Mouse (Mus musculus): ENCODE measurements around the gene Stra6.

GRCm38 (mm10) chr9:58150733-58151361 is 87.3 kb downstream of the Stra6 start:
- TF ChIP-seq ZC3H11A (IDR thresholded peaks at IDR 0.05; ENCODE audit: borderline replicate concordance, low read depth, low read length) (no peak), MAFK (IDR thresholded peaks at IDR 0.05; ENCODE audit: insufficient read depth, low read depth, low read length) (no peak), CHD2 (IDR thresholded peaks at IDR 0.05; ENCODE audit: low read depth, low read length) (no peak), HCFC1 (IDR thresholded peaks at IDR 0.05; ENCODE audit: borderline replicate concordance, insufficient read depth, low read length) (no peak)

All from ES-E14 (cell line).